Mouse (Mus musculus) kidney, postnatal 4 days (tissue): ENCODE results near the gene Pgc.

Experiments
- DNase-seq, 2 experiments: peaks; one replicate each; pipeline ENCODE4 v3.0.0; 2021; ENCODE audit warnings: mixed read lengths in 2 of 2

The Pgc gene

GRCm38 (mm10) chr17:47726566-47726965 is at the start of gene Pgc:
TSS of gene Pgc (plus strand) at chr17:47726842.
- no peak for DNase-seq

- DNase-seq: no peak
Measured at GRCm38 (mm10) chr17:47678238-47678637, 48.4 kb upstream of the Pgc start.

DNA sequence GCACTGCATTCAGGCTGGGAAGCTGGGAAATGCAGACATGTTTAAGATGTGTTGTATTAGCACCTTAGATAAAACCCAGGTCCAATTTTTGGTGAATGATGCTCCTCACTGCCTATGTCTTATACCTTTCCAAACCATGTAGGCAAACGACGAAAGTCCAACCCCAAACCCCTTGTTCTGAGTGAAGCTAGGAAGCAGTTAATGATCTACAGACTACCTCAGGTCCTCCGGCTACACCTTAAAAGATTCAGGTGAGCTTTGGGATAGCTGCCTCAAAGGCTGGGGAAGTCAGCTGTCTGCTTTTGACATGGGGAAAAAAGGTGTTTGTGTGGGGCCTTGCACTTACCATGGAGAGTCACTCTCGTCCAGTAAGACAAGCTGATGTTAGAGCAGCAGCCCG is 47.9 kb upstream of the Pgc start:
- no peak for DNase-seq

GRCm38 (mm10) chr17:47682836-47683235 is 43.8 kb upstream of the Pgc start:
- no peak for DNase-seq

GRCm38 (mm10) chr17:47687409-47688343 is 39.0 kb upstream of the Pgc start:
- DNase-seq: peak; percentile 97 to 98

GRCm38 (mm10) chr17:47688344-47688607 is 38.4 kb upstream of the Pgc start, which contains the start of gene Tomm6:
TSS of gene Tomm6 (minus strand) at chr17:47688386.
- DNase-seq: no peak

DNA sequence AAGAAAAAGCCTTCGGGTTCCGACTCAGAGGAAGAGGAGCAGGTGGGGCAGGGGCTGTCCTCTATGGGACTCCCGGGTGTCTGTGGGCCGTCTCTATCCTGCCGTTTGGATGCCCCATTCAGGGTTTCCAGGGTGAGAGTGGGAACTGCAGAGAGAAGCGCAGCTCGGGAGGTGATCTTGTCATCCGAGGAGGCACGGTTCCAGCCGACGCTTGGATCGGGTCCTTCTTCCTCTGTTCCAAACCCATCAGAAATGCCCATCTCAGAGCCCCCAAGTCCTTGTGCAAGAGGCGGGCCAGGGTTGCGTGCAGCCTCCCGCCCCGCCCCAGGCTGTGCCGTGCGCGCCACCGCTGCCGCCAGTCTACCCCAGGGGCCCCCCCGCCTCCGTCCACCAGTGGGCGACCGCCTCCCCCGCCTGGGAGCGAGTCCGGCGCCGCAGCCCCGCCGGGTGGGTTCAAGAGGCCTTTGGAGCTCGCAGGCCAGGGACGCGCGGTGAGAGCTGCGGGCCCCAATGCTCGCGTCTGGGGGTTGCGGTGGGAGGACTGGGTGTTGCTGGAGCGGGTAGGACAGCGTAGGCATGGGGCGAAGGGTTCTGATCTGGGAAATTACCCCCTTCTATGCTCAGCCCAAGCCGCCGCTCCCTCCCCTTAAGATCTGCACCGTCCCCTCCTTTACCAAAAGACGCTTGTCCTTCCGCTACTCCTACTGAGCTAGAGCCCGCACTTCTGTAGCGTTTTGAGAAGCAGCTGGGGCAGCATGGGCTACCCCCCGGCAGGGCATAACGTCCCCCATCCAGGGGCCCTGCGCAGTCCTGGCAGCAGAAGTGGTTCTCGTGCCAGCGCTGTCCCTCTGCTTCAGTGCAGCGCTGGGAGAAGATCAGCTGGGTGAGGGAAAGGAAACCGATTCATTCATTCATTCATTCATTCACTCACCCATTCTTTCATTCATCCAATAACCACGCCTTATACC is 37.8 kb upstream of the Pgc start, which contains the start of gene Frs3:
TSS of gene Frs3 (plus strand) at position 423 of the 968 bp plus-strand sequence.
- DNase-seq: peak; percentile 84 to 90

DNA sequence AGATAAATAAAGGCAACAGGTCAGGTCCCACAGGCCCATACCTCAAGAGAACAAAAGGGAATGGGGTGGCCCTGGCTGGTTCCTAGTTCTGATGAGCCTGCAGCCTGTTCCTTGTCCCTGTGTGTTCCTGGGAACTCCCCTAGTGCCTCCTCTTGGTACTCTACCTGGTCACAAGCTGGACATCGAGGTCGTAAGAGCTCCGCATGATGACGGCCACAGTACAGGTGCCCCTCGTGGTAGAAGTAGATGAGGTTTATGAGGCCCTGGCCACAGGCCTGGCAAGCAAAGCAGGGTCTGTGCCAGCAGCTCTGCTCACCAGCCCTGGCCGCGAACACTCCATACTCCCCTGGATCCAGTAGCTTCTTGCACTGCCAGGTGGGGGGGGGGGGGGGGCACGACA is 36.7 kb upstream of the Pgc start:
- DNase-seq: no peak

DNA sequence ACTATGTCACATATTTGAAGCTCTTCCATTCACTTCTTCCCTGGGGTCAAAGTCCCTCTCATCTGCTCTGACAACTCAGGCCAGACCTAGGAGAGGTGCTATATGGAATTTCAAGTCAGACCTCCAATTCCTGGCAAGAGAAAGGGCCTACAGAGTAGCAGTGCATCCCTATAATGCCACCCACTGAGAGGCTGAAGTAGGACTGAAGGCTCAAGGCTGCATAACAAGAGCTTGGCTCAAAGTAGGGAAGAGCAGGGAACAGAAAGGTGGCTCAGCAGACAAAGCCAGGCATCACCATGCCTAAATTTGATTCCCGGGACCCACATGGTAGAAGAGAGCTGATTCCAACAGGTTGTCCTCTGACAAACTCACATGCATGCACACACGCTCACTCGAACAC is 35.0 kb upstream of the Pgc start:
- no peak for DNase-seq

- peak; percentile 33 to 37 for DNase-seq
Measured at GRCm38 (mm10) chr17:47693671-47694441, 32.8 kb upstream of the Pgc start.

DNA sequence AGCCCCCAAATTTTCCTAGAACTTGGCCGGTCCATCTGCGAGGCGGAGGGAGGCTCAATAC is 32.4 kb upstream of the Pgc start, which contains the start of gene Gm21981:
TSS of gene Gm21981 (minus strand) at position 14 of the 61 bp plus-strand sequence.
- no peak for DNase-seq

- DNase-seq: peak; percentile 99
Measured at GRCm38 (mm10) chr17:47694503-47695336, 31.9 kb upstream of the Pgc start, which contains the start of gene Prickle4. TSS of gene Prickle4 (minus strand) at chr17:47694736.

GRCm38 (mm10) chr17:47695337-47695710 is 31.3 kb upstream of the Pgc start:
- DNase-seq: no peak

DNA sequence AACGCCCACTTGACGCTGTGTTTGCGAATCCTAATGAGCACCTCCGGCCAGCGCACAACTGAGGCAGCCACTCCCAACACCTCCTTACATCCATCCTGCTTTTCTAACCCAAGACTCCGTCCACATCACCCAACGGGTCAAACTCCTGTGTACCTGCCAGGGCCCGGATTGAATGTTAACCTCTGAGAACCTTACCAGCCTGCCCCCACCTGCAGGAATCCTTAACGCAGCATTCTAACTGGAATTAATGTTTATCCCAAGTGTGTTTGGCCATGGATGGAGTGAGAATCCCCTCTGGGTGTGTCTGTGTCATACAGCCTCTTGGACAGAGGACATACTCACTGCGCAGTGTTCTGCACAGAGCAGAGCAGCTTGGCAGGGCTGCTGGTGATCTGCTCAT is 28.5 kb upstream of the Pgc start:
- no peak for DNase-seq

- no peak for DNase-seq
Measured at GRCm38 (mm10) chr17:47699055-47699454, 27.6 kb upstream of the Pgc start.

DNA sequence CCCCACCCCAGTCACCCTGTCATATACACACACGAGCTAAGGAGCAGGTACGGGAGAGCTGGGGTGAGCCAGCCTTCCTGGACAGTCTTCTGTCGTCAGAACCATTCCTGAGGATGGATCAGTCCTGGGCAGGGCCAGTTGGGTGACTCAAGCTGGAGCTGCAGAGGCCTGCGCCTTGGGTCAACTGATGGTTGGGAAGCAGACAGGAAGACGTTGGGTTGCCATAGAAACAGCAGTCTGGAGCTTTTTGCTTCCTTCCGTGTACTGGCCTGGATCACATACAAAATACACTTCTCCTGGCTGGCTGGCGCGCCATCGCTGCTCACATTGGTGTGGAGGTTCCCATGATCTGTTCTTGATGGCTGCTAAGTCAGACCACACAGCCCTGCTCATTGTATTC is 24.8 kb upstream of the Pgc start:
- no peak for DNase-seq

- DNase-seq: no peak
Measured at GRCm38 (mm10) chr17:47702548-47703345, 23.9 kb upstream of the Pgc start.

DNA sequence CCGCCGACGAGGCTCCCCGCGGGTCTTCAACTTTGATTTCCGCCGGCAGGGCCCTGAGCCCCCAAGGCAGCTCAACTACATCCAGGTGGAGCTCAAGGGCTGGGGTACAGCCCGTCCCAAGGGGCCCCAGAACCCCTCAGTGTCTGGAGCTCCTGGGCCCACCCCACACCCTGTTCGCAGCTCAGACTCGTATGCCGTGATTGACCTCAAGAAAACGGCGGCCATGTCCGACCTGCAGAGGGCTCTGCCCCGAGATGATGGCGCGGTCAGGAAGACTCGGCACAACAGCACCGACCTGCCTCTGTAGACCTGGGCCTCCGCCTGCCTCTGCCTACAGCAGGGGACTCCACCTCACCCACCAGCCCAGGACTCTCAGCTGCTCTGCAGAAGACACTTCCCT is 23.1 kb upstream of the Pgc start:
- no peak for DNase-seq

- no peak for DNase-seq
Measured at GRCm38 (mm10) chr17:47704692-47705091, 21.9 kb upstream of the Pgc start.

DNA sequence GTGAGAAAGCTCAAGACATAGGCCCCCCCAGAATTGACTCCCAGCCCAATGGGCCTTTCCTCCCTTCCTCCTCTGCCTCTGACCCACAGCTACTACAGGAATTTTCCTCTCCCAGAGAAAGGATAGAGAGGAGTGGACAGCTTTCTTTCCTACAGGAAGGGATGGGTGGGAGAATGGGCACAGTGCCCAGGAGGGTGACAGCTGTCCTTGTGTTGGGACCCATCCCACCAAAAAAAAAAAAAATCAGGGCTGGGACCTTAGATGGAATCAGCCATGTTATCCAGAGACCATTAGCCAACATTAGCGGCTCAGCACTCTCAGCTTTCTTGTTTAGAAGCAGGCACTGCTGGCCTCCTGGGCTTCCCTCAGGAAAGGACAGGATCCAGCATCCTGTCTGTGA is 20.4 kb upstream of the Pgc start:
- DNase-seq: peak; percentile 50 to 69

- DNase-seq: no peak
Measured at GRCm38 (mm10) chr17:47707961-47708360, 18.7 kb upstream of the Pgc start.

DNA sequence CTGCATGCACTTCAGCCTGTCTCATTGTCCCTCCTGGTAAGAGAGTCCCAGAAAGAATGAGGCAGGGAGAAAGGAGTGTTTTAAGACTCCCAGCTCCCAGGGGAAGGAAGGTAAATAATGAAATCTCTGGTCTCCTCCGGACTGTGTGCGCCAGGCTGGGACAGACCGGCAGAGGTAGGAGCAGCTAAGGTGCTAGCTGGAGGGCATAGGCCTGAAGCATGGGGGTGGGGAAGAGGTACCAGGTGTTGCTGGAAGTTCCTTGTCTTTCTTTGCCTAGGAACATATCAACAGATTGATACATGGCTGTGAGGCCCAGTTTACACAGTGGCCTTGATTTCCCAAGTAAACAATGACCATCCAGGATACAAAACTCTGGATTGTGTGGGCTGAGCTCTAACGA is 17.7 kb upstream of the Pgc start:
- DNase-seq: no peak
